Mouse (Mus musculus): ENCODE measurements around the gene Sult6b2. TPM values are rescaled to one million over a fixed set of nuclear protein-coding genes. Genes with fewer than 3 reads are reported as not detected.
A peak's percentile ranks its signal among the peaks of the same experiment; 100 is the strongest.

The Sult6b2 gene
- polyA plus RNA-seq, 2 experiments, result not detected

DNA sequence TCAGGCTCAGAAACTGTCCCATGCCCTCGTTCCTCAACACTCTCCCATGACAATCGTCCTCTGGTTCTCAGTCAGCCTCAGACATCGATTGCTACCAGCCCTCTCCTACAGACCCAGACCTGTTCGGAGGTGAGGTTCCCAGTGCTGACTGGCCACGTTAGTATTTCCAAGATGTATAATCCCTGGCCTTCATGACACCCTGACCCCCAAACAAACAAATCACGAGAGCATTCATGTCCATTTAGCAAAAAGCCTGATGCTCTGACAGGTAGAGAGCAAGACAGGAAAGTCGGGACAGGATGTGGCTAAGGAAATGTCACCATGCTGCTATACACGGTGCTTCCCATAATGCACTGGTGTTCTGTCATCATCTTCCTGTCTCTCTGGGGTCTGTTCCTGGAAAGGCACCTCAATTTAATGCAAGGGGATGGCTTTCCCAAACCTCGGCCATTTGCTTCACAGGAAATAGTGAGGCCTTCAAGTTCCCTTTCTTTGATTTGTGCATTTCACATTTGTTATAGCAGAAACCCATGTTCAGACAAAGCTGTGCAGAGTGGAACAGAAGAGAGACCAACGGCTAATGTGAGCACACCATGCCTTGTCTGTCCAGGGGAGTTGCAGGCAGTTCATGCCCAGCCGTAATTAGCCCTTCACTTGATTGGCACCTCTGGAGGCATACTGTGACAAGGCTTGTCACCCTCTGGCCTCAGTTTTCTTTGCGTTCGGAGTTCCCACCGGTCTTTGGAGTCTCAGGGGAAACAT lies 24.3 kb downstream of the Sult6b2 start:
- ATAC-seq (ENCODE audit: insufficient read depth) (no peak), DNase-seq (ENCODE audit: low read depth in 3 of 3, low spot score in 3 of 3) (no peak)
- H3K4me1 ChIP-seq (replicated peaks; ENCODE audit: control insufficient read depth in 2 of 2, insufficient read depth in 2 of 2, low read length in 1 of 2), result peaks cover 0 to 12% of the 10 kb centered on the region in 2 experiments; a peak in 2 of 4 replicates
- H3K9ac ChIP-seq (replicated peaks), result no peak overlapping the region
- WGBS (ENCODE audit: insufficient replicate concordance), result 48% methylated on average over 14 of the region's 14 CpGs
- TF ChIP-seq EP300 (IDR thresholded peaks at IDR 0.05; ENCODE audit: low read depth) (no peak), CTCF (IDR thresholded peaks at IDR 0.05; ENCODE audit: low read depth) (no peak)
- H3K4me3 ChIP-seq (ENCODE audit: insufficient read depth in 1 of 2, low read depth in 2 of 2, low read length in 2 of 2), result no peak overlapping the region
- H3K27me3 ChIP-seq (ENCODE audit: control insufficient read depth, insufficient read depth, low read length), result no peaks in the 10 kb centered on the region
- no peaks in the 10 kb centered on the region for H3K9me3 ChIP-seq (ENCODE audit: control insufficient read depth, low read length)
- peaks cover 14% of the 10 kb centered on the region for H3K36me3 ChIP-seq (replicated peaks; ENCODE audit: control insufficient read depth, insufficient read depth, low read depth)
- H3K27ac ChIP-seq, result no peak overlapping the region
- H3K4me2 ChIP-seq (ENCODE audit: low read depth), result no peak overlapping the region

DNA sequence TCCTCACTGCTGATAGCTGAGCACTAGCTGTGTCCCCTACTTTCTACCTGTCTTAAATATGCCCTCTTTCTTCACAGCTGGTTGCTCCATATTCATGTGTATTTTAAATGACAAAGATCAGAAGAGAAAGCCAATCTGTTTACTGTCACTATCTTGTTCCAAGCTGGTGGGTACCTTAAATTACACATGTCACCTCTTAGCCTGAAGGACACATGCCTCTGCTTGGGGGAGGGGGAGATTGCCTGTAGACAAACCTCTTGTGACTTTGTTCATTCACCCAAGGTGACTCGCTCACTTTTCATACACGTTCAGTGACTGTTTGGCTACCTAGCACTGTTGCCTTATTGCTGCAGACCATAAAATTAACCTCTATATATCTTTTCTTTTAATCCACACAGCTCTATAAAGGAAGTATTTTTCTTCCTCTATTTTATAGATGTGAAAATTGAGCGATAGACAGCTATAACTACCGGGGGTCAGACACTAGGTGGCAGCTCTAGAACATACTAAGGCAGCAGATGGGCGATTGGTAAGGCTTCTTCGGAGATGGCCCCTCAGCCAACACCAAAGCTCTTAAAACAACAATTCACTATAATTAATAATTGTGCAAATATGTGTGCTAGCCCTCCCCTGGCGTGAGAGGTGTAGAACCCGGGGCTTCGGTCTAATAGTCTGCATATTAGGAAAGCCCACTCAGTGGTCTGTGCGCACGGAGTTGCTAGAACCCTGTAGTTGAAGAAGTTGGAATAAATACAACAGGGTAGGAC lies 25.1 kb downstream of the Sult6b2 start:
- no peak for DNase-seq (ENCODE audit: low read depth in 3 of 3, low spot score in 3 of 3)
- Histone ChIP-seq H3K9me3 (ENCODE audit: control insufficient read depth, low read length) (no peaks in the 10 kb centered on the region), H3K4me3 (ENCODE audit: insufficient read depth in 1 of 2, low read depth in 2 of 2, low read length in 2 of 2) (no peak overlapping the region), H3K4me1 (replicated peaks; ENCODE audit: control insufficient read depth in 2 of 2, insufficient read depth in 2 of 2, low read length in 1 of 2) (peaks cover 0 to 12% of the 10 kb centered on the region in 2 experiments; a peak in 2 of 4 replicates), H3K27ac (no peak overlapping the region), H3K4me2 (ENCODE audit: low read depth) (no peak overlapping the region), H3K27me3 (ENCODE audit: control insufficient read depth, insufficient read depth, low read length) (no peaks in the 10 kb centered on the region), H3K9ac (replicated peaks) (no peak overlapping the region), H3K36me3 (replicated peaks; ENCODE audit: control insufficient read depth, insufficient read depth, low read depth) (peaks cover 21% of the 10 kb centered on the region)
- ATAC-seq (ENCODE audit: insufficient read depth), result no peak
- TF ChIP-seq CTCF (IDR thresholded peaks at IDR 0.05; ENCODE audit: low read depth) (peak; percentile 44; the same call in 1 of the 2 replicates), EP300 (IDR thresholded peaks at IDR 0.05; ENCODE audit: low read depth) (no peak)
- 41% methylated on average over 11 of the region's 11 CpGs for WGBS (ENCODE audit: insufficient replicate concordance)

DNA sequence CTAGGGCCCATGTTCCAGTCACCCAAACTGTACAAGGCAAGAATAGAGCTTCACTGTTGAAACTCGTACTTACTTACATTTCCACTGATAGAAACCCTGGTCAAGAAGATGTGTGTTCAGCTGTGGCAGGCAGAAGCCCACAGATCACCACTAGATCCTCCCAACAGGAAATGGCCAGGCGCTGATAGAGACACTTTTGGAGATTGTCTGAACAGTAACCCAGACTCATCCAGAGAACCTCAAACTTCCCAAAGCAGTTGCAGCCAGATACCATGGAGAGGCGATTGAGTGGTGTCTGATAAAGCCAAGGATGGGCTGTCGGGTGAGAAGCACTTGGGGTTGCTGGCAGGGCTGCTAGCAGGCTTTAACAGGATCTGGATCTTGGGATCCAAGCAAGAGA lies 27.4 kb downstream of the Sult6b2 start:
- DNase-seq (ENCODE audit: low read depth in 3 of 3, low spot score in 3 of 3) (no peak), ATAC-seq (ENCODE audit: insufficient read depth) (peak; percentile 47; the same call in 1 of the 2 replicates)
- no peak overlapping the region for H3K27ac ChIP-seq
- no peak overlapping the region for H3K9ac ChIP-seq (replicated peaks)
- TF ChIP-seq EP300 (IDR thresholded peaks at IDR 0.05; ENCODE audit: low read depth) (no peak), CTCF (IDR thresholded peaks at IDR 0.05; ENCODE audit: low read depth) (no peak)
- 4% methylated on average over 4 of the region's 4 CpGs for WGBS (ENCODE audit: insufficient replicate concordance)
- H3K9me3 ChIP-seq (ENCODE audit: control insufficient read depth, low read length), result no peaks in the 10 kb centered on the region
- H3K27me3 ChIP-seq (ENCODE audit: control insufficient read depth, insufficient read depth, low read length), result no peaks in the 10 kb centered on the region
- peaks cover 0 to 12% of the 10 kb centered on the region in 2 experiments; a peak in 2 of 4 replicates for H3K4me1 ChIP-seq (replicated peaks; ENCODE audit: control insufficient read depth in 2 of 2, insufficient read depth in 2 of 2, low read length in 1 of 2)
- no peak overlapping the region for H3K4me2 ChIP-seq (ENCODE audit: low read depth)
- no peak overlapping the region for H3K4me3 ChIP-seq (ENCODE audit: insufficient read depth in 1 of 2, low read depth in 2 of 2, low read length in 2 of 2)
- H3K36me3 ChIP-seq (replicated peaks; ENCODE audit: control insufficient read depth, insufficient read depth, low read depth), result peaks cover 44% of the 10 kb centered on the region

DNA sequence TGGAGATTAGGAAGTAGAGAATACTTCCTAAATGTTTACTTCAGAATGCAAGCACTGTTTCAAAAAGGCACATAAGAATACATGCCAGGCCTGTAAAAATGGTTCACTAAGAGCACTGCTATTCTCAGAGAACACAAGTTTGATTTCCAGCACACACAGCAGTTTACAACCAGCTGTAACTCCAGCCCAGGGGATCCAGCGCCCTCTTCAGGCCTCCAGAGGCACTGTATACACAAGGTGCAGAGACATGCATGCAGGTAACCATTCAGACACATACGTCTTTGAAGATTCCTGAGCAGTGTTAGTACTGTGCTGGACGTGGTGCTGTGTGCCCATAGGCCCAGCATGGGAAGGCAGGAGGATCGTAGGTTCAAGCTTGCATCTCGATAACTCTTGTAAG lies 30.7 kb downstream of the Sult6b2 start:
- no peaks in the 10 kb centered on the region for H3K27me3 ChIP-seq (ENCODE audit: control insufficient read depth, insufficient read depth, low read length)
- DNase-seq (ENCODE audit: low read depth in 3 of 3, low spot score in 3 of 3) (no peak), ATAC-seq (ENCODE audit: insufficient read depth) (no peak)
- TF ChIP-seq CTCF (IDR thresholded peaks at IDR 0.05; ENCODE audit: low read depth) (peak; percentile 65), EP300 (IDR thresholded peaks at IDR 0.05; ENCODE audit: low read depth) (no peak)
- H3K4me2 ChIP-seq (ENCODE audit: low read depth), result no peak overlapping the region
- no peak overlapping the region for H3K9ac ChIP-seq (replicated peaks)
- no peak overlapping the region for H3K27ac ChIP-seq
- 84% methylated on average over 5 of the region's 5 CpGs for WGBS (ENCODE audit: insufficient replicate concordance)
- peaks cover 0 to 12% of the 10 kb centered on the region in 2 experiments; a peak in 2 of 4 replicates for H3K4me1 ChIP-seq (replicated peaks; ENCODE audit: control insufficient read depth in 2 of 2, insufficient read depth in 2 of 2, low read length in 1 of 2)
- peaks cover 76% of the 10 kb centered on the region for H3K36me3 ChIP-seq (replicated peaks; ENCODE audit: control insufficient read depth, insufficient read depth, low read depth)
- H3K9me3 ChIP-seq (ENCODE audit: control insufficient read depth, low read length), result no peaks in the 10 kb centered on the region
- no peak overlapping the region for H3K4me3 ChIP-seq (ENCODE audit: insufficient read depth in 1 of 2, low read depth in 2 of 2, low read length in 2 of 2)

DNA sequence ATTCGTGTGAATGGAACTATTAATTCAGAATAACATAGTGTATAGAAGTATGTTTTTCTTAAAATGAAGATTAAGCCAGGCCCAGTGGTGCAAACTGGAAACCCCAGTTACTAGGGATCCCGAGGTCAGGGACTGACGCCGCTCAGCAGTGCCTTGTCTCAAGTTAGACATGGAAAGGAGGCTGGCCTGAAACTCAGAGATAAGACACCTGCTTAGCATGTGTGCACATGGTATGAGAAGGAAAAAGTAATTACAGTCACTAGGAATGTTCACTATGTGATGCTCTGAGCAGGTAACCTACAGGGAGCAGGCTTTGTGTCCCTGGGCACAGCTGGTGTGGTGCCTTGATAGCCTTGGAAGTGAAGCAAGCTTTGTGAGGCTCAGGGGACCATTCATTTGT lies 32.7 kb downstream of the Sult6b2 start:
- H3K4me2 ChIP-seq (ENCODE audit: low read depth), result no peak overlapping the region
- TF ChIP-seq EP300 (IDR thresholded peaks at IDR 0.05; ENCODE audit: low read depth), result 0 out of 2 replicates have a peak, but pooled peaks have one; percentile 5
- no peak for TF ChIP-seq CTCF (IDR thresholded peaks at IDR 0.05; ENCODE audit: low read depth)
- H3K4me1 ChIP-seq (replicated peaks; ENCODE audit: control insufficient read depth in 2 of 2, insufficient read depth in 2 of 2, low read length in 1 of 2), result peaks cover 0 to 9% of the 10 kb centered on the region in 2 experiments; a peak in 2 of 4 replicates
- ATAC-seq (ENCODE audit: insufficient read depth) (no peak), DNase-seq (ENCODE audit: low read depth in 3 of 3, low spot score in 3 of 3) (no peak)
- no peaks in the 10 kb centered on the region for H3K9me3 ChIP-seq (ENCODE audit: control insufficient read depth, low read length)
- no peak overlapping the region for H3K27ac ChIP-seq
- no peak overlapping the region for H3K4me3 ChIP-seq (ENCODE audit: insufficient read depth in 1 of 2, low read depth in 2 of 2, low read length in 2 of 2)
- H3K9ac ChIP-seq (replicated peaks), result no peak overlapping the region
- peaks cover 93% of the 10 kb centered on the region for H3K36me3 ChIP-seq (replicated peaks; ENCODE audit: control insufficient read depth, insufficient read depth, low read depth)
- 30% methylated on average over 4 of the region's 4 CpGs for WGBS (ENCODE audit: insufficient replicate concordance)
- H3K27me3 ChIP-seq (ENCODE audit: control insufficient read depth, insufficient read depth, low read length), result no peaks in the 10 kb centered on the region
